Mouse (Mus musculus): ENCODE measurements at regions not wholly inside any gene's neighbourhood (a gene's known extent, or its start where the extent isn't known, plus 50 kb on each side); places are given as distances from the start of the nearest gene placed in this dataset.

GRCm38 (mm10) chr2:167782231-167782999 is 92.8 kb upstream of the Tmem189 start:
- in situ Hi-C loops (cut with MboI): no loop called here

GRCm38 (mm10) chr2:167781496-167781895 is 91.9 kb upstream of the Tmem189 start:
- in situ Hi-C loops (cut with MboI): no loop called here

GRCm38 (mm10) chr2:167778691-167779090 is 89.1 kb upstream of the Tmem189 start:
- in situ Hi-C loops (cut with MboI): no loop called here

DNA sequence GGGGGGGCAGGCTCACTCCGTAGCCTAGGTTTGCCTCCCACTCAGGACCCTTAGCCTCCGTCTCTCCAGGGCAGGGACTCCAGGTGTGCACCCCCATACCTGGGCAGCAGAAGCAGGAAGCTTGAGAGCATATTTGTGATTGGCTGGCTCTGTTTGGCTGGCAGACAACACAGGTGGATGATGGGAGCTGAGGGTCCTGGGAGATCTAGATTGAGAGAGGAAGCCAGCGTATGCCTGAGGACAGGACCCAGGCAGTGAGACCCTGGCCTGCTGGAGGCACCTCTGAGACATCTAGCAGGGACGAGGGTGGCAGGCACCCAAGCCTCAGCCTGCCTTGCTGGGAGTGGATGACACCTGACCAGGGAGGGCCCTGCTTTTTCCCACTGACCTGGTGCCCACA is 88.6 kb upstream of the Tmem189 start:
- in situ Hi-C loops (cut with MboI): no loop called here

DNA sequence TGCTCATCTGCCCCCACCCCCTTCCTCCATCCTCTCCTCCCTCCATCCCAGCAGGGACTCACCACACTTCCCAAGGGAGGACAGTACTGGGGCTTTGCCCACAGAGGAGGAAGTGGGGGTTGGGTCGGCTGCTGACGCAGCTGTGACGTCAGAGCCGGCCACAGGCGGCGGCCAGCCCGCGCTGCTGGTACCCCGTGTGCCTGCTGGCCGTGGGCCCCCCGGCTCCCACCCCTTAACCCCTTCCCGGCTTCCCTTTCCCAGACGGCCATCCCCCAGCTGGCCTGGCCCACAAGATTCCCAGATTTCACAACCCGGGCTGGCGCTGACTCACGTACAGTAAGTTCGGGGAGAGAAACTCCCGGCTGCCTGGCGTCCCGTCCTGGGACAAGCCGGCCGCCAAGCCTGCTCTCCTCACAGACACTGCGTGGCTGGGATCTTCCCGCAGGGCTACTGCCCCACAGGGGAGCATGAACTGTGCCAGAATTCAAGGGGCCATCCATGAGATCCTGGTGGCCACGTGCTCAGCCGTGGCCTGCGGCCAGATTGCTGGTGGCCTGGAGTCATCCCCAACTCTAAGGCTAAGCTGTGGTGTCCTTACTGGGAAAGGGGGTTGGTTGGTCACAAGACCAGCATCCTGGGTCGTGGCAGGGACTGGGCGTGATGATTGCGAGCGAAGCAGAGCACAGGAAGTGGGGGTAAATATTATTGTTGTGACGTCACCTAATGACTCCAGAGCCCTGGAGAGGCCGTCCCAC is 87.9 kb upstream of the Tmem189 start:
- in situ Hi-C loops (cut with MboI): no loop called here

GRCm38 (mm10) chr2:167776251-167777168 is 86.9 kb upstream of the Tmem189 start:
- in situ Hi-C loops (cut with MboI): no loop called here

DNA sequence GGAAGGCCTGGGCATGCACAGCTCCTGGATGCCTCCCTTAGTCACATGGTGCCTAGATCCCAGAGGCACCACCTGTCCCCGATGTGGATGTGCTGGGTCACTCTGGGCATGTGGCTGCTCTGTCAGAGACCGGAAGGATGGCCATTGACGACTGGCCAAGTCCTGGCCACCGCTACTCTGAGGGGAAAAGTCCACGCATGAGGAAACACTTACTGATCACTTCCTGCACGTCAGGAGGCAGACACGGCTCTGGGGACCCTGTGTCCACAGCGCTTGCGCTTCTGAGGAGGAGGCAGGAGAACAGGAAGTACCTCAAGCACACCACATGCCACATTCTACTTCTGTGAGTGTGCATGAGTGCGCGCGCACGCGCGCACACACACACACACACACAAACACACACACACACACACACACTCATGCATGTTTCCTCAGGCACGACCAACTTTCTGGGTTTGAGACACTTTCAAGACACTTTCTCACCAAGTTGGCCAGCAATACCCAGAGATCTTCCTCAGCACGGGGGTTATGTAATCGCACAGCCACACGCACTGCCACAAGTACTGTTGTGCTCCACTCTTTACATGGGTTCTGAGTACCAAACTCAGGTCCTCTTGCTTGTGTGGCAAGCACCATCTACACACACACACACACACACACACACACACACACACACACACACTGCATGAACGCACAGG is 85.7 kb upstream of the Tmem189 start:
- in situ Hi-C loops (cut with MboI): no loop called here

GRCm38 (mm10) chr2:167774806-167775179 is 85.2 kb upstream of the Tmem189 start:
- in situ Hi-C loops (cut with MboI): no loop called here

DNA sequence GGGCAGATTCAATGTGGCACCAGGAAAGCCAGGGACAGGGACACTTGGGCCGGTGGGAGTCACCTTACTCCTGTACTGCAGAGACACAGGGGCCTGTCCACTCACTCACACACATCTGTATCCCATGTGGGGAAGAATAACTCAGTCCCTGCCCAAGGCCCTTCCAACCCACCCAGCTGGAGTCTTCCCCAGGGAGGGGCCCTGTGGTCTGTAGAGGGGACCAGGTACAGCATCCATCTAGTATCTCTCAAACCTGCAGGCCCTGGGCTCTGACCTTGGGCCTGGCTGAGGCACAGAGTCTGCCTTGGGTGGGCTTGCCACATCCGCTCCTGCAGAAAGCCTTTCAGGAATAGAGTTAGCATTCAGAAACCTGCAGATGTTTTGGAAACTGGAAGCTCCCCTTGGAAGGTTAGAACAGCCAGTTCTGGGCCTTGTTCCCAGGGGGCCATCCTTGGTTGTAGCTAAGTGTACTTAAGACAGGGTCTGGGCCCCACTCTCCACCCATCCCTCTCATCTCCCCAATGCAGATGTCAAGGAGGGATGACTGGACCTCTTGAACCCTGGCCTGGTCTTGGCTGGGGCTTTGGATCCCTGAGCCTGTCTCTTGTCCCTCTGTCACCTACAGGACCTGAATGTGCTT is 84.7 kb upstream of the Tmem189 start:
- in situ Hi-C loops (cut with MboI): no loop called here

- in situ Hi-C loops (cut with MboI): no loop called here
These were observed 83.2 kb upstream of the Tmem189 start for GRCm38 (mm10) chr2:167772834-167773233.

GRCm38 (mm10) chr2:167767962-167768361 is 78.3 kb upstream of the Tmem189 start:
- in situ Hi-C loops (cut with MboI): no loop called here

DNA sequence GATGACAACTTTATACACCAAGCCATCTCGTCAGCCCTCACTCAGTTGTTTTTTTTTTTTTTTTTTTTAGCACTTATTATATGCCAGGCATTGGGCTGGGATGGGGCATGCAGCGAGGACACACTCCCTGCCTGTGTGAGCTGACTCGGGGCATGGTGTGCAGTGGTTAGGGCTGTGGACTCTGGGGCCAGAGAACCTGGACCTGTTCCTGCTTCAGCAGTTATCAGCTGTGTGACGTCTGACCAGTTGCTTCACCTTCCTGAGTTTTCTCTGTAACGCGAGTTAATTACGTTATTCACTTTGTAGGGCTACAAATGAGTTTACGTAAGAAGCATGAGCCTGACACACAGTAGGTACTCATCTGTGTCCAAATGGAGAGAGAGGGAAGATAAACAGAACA is 77.7 kb upstream of the Tmem189 start:
- in situ Hi-C loops (cut with MboI): no loop called here

DNA sequence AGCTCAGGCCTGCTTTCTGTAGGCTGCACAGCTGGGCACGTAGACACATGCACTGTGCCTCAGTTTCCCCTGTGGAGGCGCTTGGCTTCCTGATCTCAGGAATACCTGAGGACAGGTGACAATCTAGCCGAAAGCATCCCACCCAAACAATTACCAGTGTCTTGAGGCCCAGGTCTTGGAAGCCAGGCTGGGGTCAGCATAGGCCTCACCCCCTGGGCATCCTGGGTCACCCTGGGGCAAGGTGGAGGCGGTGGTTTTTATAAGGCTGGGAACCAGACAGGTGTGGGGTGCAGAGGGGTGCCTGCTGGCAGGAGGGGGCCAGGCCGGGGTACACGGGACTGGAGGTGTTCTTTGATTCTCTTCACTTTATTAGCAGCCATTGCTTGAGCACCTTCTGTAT is 76.2 kb upstream of the Tmem189 start:
- in situ Hi-C loops (cut with MboI): no loop called here

GRCm38 (mm10) chr2:167765072-167765800 is 75.6 kb upstream of the Tmem189 start:
- in situ Hi-C loops (cut with MboI): no loop called here

GRCm38 (mm10) chr2:167763891-167764410 is 74.3 kb upstream of the Tmem189 start:
- in situ Hi-C loops (cut with MboI): no loop called here

GRCm38 (mm10) chr2:167761404-167761936 is 71.8 kb upstream of the Tmem189 start:
- in situ Hi-C loops (cut with MboI): no loop called here

DNA sequence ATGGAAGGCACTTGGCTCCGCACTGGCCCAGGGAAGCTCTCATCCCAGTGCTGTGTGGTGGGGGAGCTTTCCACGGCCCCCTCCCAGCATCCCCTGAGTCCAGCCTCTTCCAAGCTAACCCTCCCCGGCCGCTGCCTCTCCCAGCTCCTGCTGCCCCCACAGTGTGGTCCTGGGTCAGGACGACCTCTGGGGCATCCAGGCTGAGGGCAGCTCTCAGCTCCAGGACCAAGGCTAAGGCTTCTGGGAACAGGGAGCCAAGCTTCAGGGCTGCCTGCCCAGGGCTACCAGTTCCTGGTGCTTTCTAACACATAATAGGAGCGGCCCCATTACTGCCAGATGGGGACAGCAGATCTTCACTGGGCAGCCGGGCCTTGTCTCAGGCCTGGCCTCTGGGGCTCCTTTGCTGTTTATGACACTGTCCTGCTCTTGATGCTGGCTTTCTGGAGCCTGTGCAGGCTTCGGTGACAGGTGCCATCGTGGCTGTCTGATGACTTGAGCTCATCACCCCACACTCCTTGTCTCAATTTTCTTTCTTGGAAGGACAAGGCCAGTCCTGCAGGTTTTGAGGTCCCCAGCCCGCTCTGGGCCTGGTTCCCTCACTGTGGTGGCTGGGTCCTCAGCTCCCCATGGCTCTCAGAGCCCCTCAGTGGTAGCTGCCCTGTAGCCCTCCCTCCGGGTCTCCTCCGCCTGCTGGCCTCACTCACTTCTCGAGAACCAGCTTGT is 71.2 kb upstream of the Tmem189 start:
- in situ Hi-C loops (cut with MboI): no loop called here

DNA sequence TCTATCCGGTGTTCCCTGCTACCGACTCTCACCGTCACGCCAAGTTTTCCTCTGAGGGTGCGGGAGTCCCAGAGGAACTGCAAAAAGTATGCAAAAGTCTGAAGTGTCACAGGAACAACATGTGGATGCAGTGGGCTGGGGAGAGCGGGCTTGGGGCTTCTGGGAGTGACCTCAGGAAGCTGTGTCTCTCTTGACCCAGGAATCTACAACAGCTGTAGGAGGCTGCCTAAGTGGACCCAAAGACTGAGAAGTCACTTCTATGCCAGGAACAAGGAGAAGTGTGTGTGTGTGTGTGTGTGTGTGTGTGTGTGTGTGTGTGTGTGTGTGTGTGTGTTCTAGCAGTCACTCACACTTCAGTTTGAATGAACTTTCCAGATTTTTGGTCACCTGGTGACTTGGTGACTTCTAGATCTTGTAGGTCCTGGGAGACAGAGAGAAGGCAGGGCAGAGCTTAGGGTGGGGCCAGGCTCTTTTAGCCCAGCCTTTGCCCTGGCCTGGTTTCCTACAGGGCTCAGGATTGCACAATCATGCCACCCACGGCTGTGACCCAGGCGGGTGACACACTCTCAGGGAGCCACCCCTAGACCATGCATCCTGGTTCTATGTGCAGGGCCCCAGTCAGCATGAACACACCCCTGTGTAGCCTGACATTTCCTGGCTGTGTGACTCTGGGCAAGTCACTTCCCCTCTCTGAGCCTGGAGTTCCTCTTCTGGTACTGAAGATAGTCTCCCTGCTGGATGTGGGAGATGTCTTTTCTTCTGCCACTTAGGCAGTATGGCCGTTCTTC is 70.2 kb upstream of the Tmem189 start:
- in situ Hi-C loops (cut with MboI): no loop called here
